In genomic region chr4:142909355-142909947, GRCm38 (mm10) we compare ENCODE assay signal across 10 mouse cellular contexts.
DNase-seq lines count a peak whose midpoint lies in the region; ATAC-seq and TF ChIP-seq lines count a peak whose summit lies in the region.
"Had no signal": no experiment of that assay in that cellular context is flagged by ENCODE, and none has a peak within 500 bp of the region (broad histone marks: within the 10 kb centered on the region; RNA-seq: fewer than 3 reads in every experiment).

No protein-coding gene starts in this region.

- H3K4me3 ChIP-seq in embryonic facial prominence, embryonic 10.5 days: peak overlapping the region; percentile 42
- peak overlapping the region; percentile 17 for H3K4me3 ChIP-seq in hindbrain, embryonic 15.5 days
- peak overlapping the region; percentile 16; the same call in 1 of the 2 replicates for H3K4me3 ChIP-seq in midbrain, embryonic 15.5 days
- no peak overlapping the region for H3K4me3 ChIP-seq in liver, embryonic 12.5 days

- TF ChIP-seq POLR2A in brain, embryonic 14.5 days (IDR thresholded peaks at IDR 0.05; ENCODE audit: borderline replicate concordance, extremely low read depth, insufficient read depth, insufficient read length, poor library complexity, severe bottlenecking): no peak

- H3K9me3 ChIP-seq in embryonic facial prominence, embryonic 10.5 days: no peaks in the 10 kb centered on the region
- no peaks in the 10 kb centered on the region for H3K9me3 ChIP-seq in hindbrain, embryonic 15.5 days
- H3K9me3 ChIP-seq in midbrain, embryonic 15.5 days: no peaks in the 10 kb centered on the region
- H3K9me3 ChIP-seq in liver, embryonic 12.5 days (replicated peaks): no peaks in the 10 kb centered on the region

- peak overlapping the region; percentile 57 for H3K4me2 ChIP-seq in hindbrain, embryonic 15.5 days
- H3K4me2 ChIP-seq in midbrain, embryonic 15.5 days: peak overlapping the region; percentile 48
- no peak overlapping the region for H3K4me2 ChIP-seq in liver, embryonic 12.5 days

- 41% methylated on average over 17 of the region's 17 CpGs for WGBS in embryonic facial prominence, embryonic 10.5 days
- WGBS in hindbrain, embryonic 15.5 days: 17% methylated on average over 17 of the region's 17 CpGs
- WGBS in midbrain, embryonic 15.5 days: 12% methylated on average over 17 of the region's 17 CpGs
- WGBS in liver, embryonic 12.5 days (ENCODE audit: insufficient replicate concordance): 52% methylated on average over 17 of the region's 17 CpGs

- no peak for TF ChIP-seq CTCF in brain, embryonic 14.5 days (IDR thresholded peaks at IDR 0.05; ENCODE audit: borderline replicate concordance, extremely low read depth, insufficient read depth, insufficient read length)

- H3K27me3 ChIP-seq in embryonic facial prominence, embryonic 10.5 days (replicated peaks; ENCODE audit: low read depth, poor library complexity, severe bottlenecking): no peaks in the 10 kb centered on the region
- H3K27me3 ChIP-seq in hindbrain, embryonic 15.5 days: no peaks in the 10 kb centered on the region
- no peaks in the 10 kb centered on the region for H3K27me3 ChIP-seq in midbrain, embryonic 15.5 days (replicated peaks)
- no peaks in the 10 kb centered on the region for H3K27me3 ChIP-seq in liver, embryonic 12.5 days (replicated peaks)

- no peaks in the 10 kb centered on the region for H3K36me3 ChIP-seq in embryonic facial prominence, embryonic 10.5 days (replicated peaks)
- H3K36me3 ChIP-seq in hindbrain, embryonic 15.5 days: no peaks in the 10 kb centered on the region
- H3K36me3 ChIP-seq in midbrain, embryonic 15.5 days (replicated peaks): no peaks in the 10 kb centered on the region
- H3K36me3 ChIP-seq in liver, embryonic 12.5 days: no peaks in the 10 kb centered on the region

- peak; percentile 74 for ATAC-seq in hindbrain, embryonic 15.5 days (ENCODE audit: low FRiP score, low read depth)
- peak; percentile 76 for ATAC-seq in midbrain, embryonic 15.5 days (replicated peaks)
- no peak for ATAC-seq in liver, embryonic 12.5 days

- H3K9ac ChIP-seq in hindbrain, embryonic 15.5 days: peak overlapping the region; percentile 27; the same call in 1 of the 2 replicates
- H3K9ac ChIP-seq in midbrain, embryonic 15.5 days: peak overlapping the region; percentile 29
- no peak overlapping the region for H3K9ac ChIP-seq in liver, embryonic 12.5 days

- H3K4me1 ChIP-seq in embryonic facial prominence, embryonic 10.5 days: peaks cover 8% of the 10 kb centered on the region
- peaks cover 12% of the 10 kb centered on the region for H3K4me1 ChIP-seq in hindbrain, embryonic 15.5 days (replicated peaks)
- peaks cover 8% of the 10 kb centered on the region for H3K4me1 ChIP-seq in midbrain, embryonic 15.5 days
- no peaks in the 10 kb centered on the region for H3K4me1 ChIP-seq in liver, embryonic 12.5 days

- DNase-seq in brain, embryonic 14.5 days (ENCODE audit: low read depth): peak; percentile 82
- DNase-seq in embryonic facial prominence, embryonic 10.5 days (ENCODE audit: low spot score): peak; percentile 41
- DNase-seq in lung, postnatal 14 days: no peak
- DNase-seq in layer of hippocampus, postnatal 10 days (ENCODE audit: low spot score in 2 of 2): no peak
- DNase-seq in gastrocnemius, adult 18-20 months (ENCODE audit: low spot score): no peak
- DNase-seq: gastrocnemius, postnatal 25 days; layer of hippocampus, postnatal 36 days had no signal

- peak overlapping the region; percentile 76 for H3K27ac ChIP-seq in embryonic facial prominence, embryonic 10.5 days (replicated peaks)
- H3K27ac ChIP-seq in hindbrain, embryonic 15.5 days (replicated peaks): peak overlapping the region; percentile 66
- peak overlapping the region; percentile 70 for H3K27ac ChIP-seq in midbrain, embryonic 15.5 days
- H3K27ac ChIP-seq in liver, embryonic 12.5 days: no peak overlapping the region

Comparison
In these comparisons a context has a peak if more than half of its experiments do, and no peak if none do; other contexts are left out.
1. DNase-seq: peak in brain, embryonic 14.5 days (single experiment) and embryonic facial prominence, embryonic 10.5 days (single experiment); none in lung, postnatal 14 days (single experiment), layer of hippocampus, postnatal 10 days (0 of 2) and gastrocnemius, adult 18-20 months (single experiment).